Mouse (Mus musculus) left cerebral cortex, adult 18-20 months (tissue): Measurements from ENCODE around the gene Aurkaip1. TPM values are rescaled to one million over a fixed set of nuclear protein-coding genes. Genes with fewer than 3 reads are reported as not detected.

Experiments used
- DNase-seq, 2 experiments: peaks; one replicate each; pipeline ENCODE4 v3.0.0; 2021 to 2022; ENCODE audit warnings: low spot score in 2 of 2, mixed read lengths in 1 of 2
- total RNA-seq, 2 experiments: library from RNA; stranded (reverse); gene quantifications; 2 replicates each; pipeline ENCODE4 v1.2.3; 2021

The Aurkaip1 gene
- total RNA-seq, 2 experiments from 2014 or later = 103 to 110 TPM

GRCm38 (mm10) chr4:155821025-155821424 lies 10.0 kb upstream of the Aurkaip1 start:
- no peak for DNase-seq

DNA sequence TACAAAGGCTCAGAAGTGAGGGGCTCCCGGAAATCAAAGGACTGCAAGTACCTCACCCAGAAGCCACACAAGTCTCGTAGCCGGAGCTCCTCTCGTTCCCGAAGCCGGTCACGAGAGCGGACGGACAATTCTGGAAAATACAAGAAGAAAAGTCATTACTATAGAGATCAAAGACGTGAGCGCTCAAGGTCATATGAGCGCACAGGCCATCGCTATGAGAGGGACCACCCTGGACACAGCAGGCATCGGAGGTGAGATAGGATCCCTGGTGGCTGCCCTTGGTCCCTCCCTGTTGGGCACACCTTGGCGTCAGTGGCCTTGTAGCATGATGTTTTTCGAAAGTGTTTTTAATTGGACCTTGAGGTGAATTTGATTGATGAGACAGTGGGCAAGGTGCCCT lies 7.6 kb upstream of the Aurkaip1 start:
- DNase-seq = no peak

DNA sequence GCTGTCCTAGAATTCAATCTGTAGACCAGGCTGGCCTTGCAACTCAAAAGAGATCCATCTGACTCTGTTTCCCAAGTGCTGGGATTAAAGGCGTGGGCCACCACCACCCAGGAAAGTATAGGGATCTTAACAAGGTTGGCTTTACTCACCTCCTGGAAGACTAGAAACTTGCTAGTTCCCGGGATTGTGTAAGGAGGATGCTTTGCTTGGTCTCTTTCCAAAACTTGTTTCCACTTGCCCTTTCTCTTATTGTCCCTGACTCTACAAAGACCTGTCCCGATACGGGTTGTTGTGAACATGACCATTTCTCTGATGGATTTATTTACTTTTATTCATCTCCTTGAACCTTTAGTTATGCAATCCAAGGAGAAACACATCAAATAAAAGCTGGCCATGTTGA lies 1.2 kb upstream of the Aurkaip1 start:
- DNase-seq = no peak

- DNase-seq = no peak
Measured at GRCm38 (mm10) chr4:155830596-155830995, 476 bp upstream of the Aurkaip1 start.

GRCm38 (mm10) chr4:155831831-155832230 lies 759 bp downstream of the Aurkaip1 start:
- DNase-seq = no peak

GRCm38 (mm10) chr4:155832321-155832720 lies 1.2 kb downstream of the Aurkaip1 start:
- DNase-seq = no peak

DNA sequence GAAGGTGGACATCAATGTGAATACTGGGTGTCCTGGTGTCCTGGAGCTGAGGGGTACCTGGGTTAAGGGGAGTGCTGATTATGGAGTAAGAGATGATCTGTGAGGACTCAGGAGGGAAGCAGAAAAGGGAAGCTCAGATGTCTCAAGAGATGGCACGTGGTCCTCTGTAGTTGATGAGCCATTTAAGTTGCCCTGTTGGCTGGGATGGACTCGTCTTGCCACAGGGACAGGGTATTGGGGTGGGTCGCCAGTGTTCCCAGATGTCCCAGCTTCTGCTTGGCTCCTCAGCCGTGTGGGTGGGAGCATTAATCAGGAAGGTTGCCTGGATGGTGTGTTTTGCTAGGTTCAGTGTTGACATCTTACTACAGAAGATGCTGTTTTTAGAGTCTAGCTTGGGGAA lies 2.2 kb downstream of the Aurkaip1 start:
- no peak for DNase-seq

DNA sequence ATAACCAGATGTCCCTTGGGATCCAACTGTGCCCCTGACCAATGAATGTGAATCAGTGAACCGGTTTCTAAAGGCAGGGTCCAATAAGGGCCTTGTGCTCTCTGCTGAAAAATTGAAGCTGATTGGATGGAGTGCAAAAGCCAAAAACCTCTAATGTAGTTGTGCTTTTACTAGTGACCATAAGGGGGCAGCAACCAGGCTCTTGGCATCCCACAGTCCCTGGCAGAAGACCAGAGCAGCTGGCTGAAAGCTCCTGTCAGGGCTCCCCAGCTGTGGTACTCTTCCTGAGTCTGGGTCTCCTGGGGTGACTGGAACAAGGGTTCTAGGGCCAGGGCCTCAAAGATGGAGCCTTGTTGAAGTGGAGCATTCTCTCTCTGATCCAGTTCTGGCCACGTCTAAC lies 2.8 kb downstream of the Aurkaip1 start:
- DNase-seq = peak; percentile 69 to 77

DNA sequence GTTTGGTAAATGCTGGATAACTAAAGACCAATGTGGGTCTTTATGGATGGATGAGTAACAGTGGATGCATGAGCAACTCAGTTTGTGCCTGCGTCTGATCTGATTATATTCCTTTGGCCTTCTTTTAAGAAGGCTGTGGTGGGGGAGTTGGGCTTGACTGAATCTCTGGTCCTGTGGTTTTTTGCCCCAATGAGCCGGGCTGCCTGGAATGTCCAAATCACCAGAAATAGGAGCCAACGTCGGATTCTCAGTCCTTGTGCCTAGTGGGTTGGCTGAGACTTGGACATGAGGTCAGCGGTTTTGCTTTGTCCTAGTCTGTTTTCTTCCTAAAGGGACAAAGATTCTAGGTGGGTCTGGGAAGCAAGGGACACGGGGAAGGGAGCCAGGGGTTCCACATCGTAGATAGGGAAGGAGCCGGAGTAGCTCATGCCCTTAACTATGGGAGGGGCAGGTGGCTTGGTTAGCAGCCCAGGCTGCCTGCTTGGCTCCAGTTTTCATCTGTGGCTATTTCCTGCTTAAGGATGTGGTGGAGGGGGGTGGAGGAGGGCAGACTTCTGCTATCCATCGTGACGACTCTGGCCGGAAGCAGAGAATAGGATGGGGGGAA lies 6.4 kb downstream of the Aurkaip1 start:
- no peak for DNase-seq

- DNase-seq = no peak
Measured at GRCm38 (mm10) chr4:155838187-155839153, 7.4 kb downstream of the Aurkaip1 start.

DNA sequence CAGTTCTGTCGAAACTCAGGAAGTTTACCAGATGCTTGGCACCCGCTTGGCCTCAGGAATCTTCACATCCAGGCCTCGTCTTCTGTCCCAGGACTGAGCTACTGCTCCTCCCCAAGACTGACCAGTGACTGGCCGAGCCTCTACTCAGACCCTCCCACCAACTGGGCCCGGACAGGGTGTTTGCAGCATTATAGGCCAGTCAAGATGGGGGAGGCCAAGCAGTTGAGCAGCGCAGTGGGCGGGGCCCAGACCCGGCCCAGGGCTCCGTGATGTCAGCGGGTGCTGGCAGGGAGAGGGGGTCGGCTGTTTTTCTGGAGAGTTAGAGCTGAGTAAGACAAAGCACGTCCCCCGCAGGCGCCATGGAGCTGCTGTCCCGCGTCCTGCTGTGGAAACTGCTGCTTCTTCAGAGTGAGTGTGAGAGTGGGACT lies 8.4 kb downstream of the Aurkaip1 start, which contains the start of gene Mxra8:
Gene Mxra8 (plus strand): TSS at position 198 of the 428 bp plus-strand sequence.
- no peak for DNase-seq

DNA sequence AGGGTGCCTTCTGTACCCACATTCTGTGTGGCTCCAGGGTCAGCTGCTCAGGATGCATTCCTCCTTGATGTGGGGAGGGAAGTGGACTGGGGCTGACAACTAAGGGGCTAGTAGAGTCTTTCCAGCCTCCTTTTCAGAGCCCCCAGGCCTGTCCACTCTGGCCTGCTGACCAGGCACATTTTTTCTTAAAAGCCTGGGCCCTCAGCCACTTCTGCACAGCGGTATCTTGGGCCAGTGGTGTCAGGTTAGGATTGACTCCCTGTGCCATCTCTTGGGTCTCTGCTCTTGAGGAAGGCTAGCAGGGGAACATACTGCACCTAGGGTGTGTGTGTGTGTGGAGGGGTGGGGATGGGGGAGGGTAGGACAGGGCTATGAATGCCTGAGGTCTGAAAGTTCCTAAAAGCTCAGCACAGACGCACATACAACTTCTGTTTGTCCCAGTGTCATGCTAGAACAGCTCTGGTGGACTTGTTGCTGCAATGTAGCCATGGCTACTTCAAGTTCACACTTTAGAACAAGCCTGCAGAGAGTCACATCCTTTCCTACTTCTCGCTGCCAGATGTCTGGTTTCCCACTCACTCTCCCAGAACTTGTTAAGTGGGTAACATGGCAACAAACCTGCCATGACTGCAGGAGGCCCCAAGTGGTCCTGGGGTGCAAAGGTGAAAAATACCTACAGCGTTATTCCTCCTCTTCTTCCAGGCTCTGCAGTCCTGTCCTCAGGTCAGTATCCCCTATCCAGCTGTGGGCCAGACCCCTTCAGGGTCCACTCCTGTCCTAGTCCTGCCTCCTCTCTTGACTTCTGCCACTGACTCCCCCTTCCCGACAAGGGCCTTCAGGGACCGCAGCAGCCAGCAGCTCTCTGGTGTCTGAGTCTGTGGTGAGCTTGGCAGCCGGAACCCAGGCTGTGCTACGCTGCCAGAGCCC lies 9.3 kb downstream of the Aurkaip1 start:
- no peak for DNase-seq

- DNase-seq = no peak
Measured at GRCm38 (mm10) chr4:155841003-155841454, 10.0 kb downstream of the Aurkaip1 start.

- DNase-seq = no peak
Measured at GRCm38 (mm10) chr4:155841651-155842270, 10.7 kb downstream of the Aurkaip1 start.

- no peak for DNase-seq
Measured at GRCm38 (mm10) chr4:155843231-155843630, 12.2 kb downstream of the Aurkaip1 start.

GRCm38 (mm10) chr4:155846871-155847578 lies 16.0 kb downstream of the Aurkaip1 start, which contains the start of gene Dvl1:
Gene Dvl1, plus strand, starts transcription at chr4:155847402.
- peak; percentile 95 to 96 for DNase-seq

- peak in 1 of 2 experiments; percentile 38 for DNase-seq
Measured at GRCm38 (mm10) chr4:155847591-155848352, 16.7 kb downstream of the Aurkaip1 start.

- DNase-seq = no peak
Measured at GRCm38 (mm10) chr4:155848434-155849095, 17.5 kb downstream of the Aurkaip1 start.
